Mouse (Mus musculus): Measurements from ENCODE around the gene Bmpr2.
A peak's percentile ranks its signal among the peaks of the same experiment; 100 is the strongest.
"Not testable (repeated sequence)": the region's sequence is repeated elsewhere in the genome, so short reads cannot be mapped to it uniquely, and the experiment has no call there.

The Bmpr2 gene

DNA sequence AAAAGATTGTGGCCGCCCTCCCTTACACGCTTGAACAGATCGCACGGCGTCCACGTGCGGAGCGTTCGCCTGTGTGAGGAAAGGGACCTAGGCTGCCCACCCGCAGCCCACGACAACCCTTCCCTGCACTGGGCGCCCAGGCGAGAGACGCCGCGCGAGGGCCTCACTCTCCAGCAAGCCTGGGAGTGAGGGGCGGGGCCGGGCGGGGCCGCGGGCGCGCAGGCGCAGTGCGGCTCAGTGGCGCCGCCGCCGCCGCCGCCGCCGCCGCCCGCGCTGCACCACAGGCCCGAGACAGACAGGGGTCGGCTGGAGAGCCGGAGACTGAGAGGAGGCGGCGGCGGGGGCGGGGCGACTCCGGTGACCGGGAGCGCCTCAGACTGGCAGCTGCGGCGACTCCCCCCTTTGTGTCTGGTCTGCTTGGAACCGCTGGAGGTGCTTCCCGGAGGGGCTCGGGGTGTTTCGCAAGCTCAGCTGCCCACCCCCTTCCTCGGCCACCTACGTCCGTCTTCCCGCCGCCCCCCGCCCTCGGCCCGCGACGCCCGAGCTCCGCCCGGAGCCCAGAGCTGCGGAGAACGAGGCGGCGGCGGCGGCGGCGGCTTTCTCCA lies at the start of gene Bmpr2:
TSS of gene Bmpr2 (plus strand) at position 237 of the 605 bp plus-strand sequence.
- peak; percentile 91 for DNase-seq (ENCODE audit: low spot score)

DNA sequence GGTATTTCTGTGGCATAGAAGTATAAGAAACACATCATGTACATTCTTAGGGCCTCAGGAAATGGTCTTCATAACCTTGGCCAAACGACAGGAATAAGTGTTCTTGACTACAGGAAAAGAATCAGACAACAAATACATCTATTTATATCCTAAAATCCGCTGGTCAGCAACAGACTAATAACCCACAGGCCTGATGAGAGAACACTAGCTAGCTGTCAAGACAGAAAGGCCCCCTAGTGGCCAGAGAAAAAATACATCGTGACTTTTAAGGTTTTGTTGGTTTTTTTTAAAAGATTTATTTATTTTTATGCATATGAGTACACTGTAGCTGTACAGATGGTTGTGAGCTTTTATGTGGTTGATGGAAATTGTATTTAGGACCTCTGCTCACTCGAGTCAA lies 43.3 kb upstream of the Bmpr2 start:
- DNase-seq (ENCODE audit: low spot score): peak; percentile 73

- DNase-seq (ENCODE audit: low spot score): no peak
These were observed 37.5 kb upstream of the Bmpr2 start for GRCm38 (mm10) chr1:59725661-59726060.

DNA sequence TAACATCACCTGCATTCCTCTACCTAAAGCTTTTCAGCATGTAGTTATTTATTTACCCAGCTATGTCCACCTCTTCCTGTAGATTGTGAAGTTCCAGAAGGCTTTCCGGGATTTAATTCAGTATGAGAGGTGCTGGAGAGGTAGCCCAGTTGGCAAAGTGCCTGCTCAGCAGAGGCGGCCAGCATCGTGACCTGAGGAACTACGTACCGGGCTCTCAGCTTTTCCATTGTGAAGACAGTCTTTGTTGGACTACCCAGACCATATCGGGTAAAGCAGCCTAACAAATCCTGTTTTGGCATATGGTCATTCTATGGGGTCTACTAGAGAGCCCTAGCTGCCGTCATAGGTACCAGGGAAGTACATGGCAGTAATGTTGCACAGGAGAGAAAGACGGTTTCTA lies 33.1 kb upstream of the Bmpr2 start:
- no peak for DNase-seq (ENCODE audit: low spot score)

DNA sequence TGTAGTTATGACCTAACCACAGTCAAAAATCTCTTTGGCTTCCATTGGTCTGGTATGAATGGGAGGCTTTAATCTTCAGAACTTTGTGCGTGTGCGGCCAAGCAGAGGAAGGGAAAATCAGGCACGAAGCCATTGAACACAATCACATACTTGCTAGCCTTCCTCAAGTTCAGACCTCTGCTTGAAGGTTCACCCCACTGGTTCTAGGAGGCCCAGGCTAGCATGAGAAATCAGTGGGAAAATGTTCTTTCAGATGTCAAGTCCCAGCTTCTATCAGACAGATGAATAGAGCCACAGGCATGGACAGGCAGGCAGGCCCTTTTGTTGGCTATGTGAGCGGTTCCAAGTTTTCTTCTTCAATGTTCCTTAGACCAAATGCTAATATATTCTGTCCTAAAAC lies 32.5 kb upstream of the Bmpr2 start:
- no peak for DNase-seq (ENCODE audit: low spot score)

DNA sequence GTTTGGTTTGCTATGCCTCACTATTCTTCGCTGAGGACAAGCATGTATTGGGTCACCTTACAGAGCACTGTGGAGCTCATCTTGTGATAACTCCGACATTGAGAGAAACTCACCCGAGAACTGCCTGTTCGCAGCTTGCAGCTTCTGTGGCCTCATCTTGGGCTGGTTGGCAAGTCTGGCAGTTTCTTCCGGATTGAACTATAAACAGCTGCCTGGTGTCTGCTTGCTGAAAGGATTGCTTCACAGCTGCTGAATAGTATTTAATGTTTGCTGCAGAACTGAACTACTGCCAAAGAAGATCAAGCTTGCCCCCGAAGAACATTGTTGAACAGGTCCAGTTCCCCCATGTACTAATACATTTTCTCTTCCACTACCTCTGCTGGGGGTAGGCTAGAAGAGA lies 29.1 kb upstream of the Bmpr2 start:
- no peak for DNase-seq (ENCODE audit: low spot score)

GRCm38 (mm10) chr1:59738768-59739414 lies 24.3 kb upstream of the Bmpr2 start:
- DNase-seq (ENCODE audit: low spot score): no peak

GRCm38 (mm10) chr1:59739577-59740354 lies 23.4 kb upstream of the Bmpr2 start:
- DNase-seq (ENCODE audit: low spot score): no peak

DNA sequence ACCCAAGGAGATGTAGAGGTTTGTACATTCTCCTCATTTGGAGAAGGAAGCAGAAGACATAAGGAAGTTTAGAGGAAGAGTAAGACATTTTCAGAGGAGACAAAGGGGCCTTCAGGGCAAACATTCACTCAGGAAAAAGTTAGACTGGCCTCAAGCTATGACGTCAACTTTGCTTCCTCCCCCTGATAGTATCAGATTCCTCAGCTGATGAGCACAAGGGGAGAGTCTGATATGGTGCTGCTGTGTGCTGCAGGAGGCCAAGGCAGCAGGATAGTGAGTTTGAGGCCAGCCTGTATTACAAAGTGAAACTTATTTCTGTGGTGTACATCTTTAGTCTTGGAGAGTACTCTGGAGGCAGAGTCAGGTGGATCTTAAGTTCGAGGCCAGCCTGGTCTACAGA lies 14.2 kb upstream of the Bmpr2 start:
- DNase-seq (ENCODE audit: low spot score): no peak

DNA sequence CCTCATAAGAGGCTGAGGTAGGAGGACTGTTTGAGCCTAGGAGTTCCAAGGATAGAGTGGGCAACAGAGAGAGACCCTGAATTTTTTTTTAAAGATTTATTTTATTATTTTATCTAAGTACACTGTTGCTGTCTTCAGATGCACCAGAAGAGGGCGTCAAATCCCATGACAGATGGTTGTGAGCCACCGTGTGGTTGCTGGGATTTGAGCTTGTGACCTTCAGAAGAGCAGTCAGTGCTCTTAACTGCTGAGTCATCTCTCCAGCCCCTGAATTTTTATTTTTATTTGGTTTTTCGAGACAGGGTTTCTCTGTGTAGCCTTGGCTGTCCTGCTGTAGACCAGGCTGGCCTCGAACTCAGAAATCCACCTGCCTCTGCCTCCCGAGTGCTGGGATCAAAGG lies 13.5 kb upstream of the Bmpr2 start:
- not testable (repeated sequence) for DNase-seq (ENCODE audit: low spot score)

- no peak for DNase-seq (ENCODE audit: low spot score)
These were observed 7.9 kb upstream of the Bmpr2 start for GRCm38 (mm10) chr1:59755298-59755697.

- no peak for DNase-seq (ENCODE audit: low spot score)
These were observed 4.9 kb upstream of the Bmpr2 start for GRCm38 (mm10) chr1:59758325-59758724.

- DNase-seq (ENCODE audit: low spot score): peak; percentile 69
These were observed 992 bp upstream of the Bmpr2 start for GRCm38 (mm10) chr1:59762208-59762607.

GRCm38 (mm10) chr1:59762651-59763163 lies 493 bp upstream of the Bmpr2 start:
- DNase-seq (ENCODE audit: low spot score): peak; percentile 80

DNA sequence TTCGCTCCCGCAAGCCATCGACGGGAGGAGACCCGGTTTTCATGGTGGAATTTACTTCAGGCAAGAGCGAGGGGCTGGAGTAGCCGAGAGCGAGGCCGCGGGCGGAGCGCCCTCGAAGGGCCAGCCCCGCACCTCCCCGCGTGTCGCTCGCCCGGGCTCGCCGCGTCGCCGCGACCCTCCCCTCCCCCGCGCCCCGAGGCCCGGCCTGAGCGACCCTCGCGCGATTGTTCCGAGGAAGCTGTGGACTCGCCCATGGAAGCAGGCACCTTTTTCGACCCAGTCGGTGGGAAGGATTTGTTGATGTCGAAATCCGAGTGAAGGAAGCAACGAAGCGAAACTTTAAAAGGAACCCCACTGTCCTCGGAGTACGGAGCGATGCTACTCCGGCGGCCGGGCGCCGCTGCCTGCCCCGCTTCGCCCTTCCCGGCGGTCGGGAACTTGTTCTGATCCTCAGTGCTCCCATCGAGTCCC lies 616 bp downstream of the Bmpr2 start:
- peak; percentile 68 for DNase-seq (ENCODE audit: low spot score)

DNA sequence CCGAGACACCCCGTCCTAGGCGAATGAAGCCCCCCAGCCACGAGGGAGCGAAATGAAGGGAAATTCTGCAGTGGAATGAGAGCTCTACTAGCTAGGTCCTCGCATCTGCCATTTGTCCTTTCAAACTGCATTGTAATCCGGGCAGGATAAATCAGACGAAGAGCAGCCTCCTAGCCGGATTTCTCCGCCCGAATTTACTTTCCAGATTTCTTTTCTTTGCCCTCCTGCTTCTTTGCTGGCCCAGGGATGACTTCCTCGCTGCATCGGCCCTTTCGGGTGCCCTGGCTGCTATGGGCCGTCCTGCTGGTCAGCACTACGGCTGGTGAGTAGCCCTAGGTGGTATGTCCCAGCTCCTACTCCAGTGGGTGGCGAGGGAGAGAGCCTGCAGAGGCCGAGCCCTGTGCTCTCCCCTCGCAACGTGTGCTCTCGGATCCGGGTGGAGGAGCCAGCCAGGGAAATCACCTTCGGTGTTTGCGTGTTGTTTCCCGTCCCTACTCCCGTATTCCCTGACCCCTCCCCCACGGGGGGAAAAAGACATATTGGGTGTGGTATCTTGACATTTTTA lies 1.3 kb downstream of the Bmpr2 start:
- peak; percentile 72 for DNase-seq (ENCODE audit: low spot score)

- DNase-seq (ENCODE audit: low spot score): peak; percentile 32
These were observed 2.1 kb downstream of the Bmpr2 start for GRCm38 (mm10) chr1:59765279-59765678.

GRCm38 (mm10) chr1:59766626-59767025 lies 3.4 kb downstream of the Bmpr2 start:
- DNase-seq (ENCODE audit: low spot score): no peak

DNA sequence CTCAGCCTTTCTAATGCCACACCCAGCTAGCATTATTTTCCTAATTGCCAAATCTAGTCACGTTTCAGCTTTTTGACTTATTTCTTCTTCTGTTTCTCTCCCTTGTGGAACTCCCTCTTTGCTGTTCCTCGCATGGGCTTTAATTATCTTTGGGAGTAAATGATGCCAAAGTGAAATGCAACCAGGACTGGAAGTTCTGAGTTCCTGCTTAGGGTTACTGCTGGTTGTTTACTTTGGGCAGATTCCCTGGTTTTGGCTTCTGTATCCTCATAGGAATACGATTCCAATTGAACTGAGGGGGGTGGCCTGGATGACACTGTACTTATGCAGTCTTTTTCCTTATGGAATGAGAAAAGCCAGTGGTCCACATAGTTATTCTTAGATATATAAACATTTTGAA lies 8.7 kb downstream of the Bmpr2 start:
- no peak for DNase-seq (ENCODE audit: low spot score)

GRCm38 (mm10) chr1:59781080-59781479 lies 17.9 kb downstream of the Bmpr2 start:
- DNase-seq (ENCODE audit: low spot score): no peak

- DNase-seq (ENCODE audit: low spot score): no peak
These were observed 25.8 kb downstream of the Bmpr2 start for GRCm38 (mm10) chr1:59788975-59789374.

DNA sequence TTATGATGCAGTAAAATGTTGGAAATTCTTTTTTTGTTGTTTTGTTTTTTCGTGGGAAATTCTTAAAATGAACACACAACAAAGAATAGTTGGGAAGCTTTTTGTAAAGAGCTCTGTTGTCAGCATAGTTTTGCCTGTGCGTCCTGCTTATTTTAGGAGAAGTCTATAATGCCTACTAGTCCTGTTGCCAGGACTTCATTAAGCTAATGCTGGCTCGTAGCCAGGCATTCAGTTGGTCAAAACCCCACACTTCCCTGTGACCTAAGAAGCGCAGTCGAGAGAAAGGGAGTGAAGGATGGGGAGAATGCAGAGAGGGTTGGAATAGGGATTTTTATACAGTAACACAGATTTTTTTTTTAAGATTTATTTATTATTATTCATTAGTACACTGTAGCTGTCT lies 26.5 kb downstream of the Bmpr2 start:
- no peak for DNase-seq (ENCODE audit: low spot score)

- no peak for DNase-seq (ENCODE audit: low spot score)
These were observed 32.1 kb downstream of the Bmpr2 start for GRCm38 (mm10) chr1:59795336-59795735.

Data from embryo, embryonic 10.5 days (tissue).